In the genomic region with DNA sequence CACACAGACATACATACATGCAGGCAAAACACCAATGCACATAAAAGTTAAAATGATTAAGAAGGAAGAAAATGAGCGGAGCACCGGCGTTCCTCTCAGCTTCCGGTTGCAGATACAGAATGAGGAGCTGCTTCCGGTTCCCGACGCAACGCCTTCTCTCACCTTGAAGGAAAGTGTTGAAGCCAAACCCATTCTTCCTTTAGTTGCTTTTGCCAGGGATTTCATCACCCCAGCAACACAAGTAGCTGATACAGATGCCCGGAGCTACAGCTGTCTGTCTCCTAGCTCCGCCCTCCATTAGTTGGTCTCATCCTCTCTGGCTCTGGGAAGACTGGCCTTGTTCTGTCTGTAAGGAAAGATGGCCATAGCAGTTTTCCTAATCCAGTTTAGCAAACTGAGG, we compare ENCODE assay signal across 18 mouse cellular contexts. TPM values are rescaled to one million over a fixed set of nuclear protein-coding genes. Genes with fewer than 3 reads are reported as not detected.
"Had no signal": no experiment of that assay in that cellular context is flagged by ENCODE, and none has a peak within 500 bp of the region (broad histone marks: within the 10 kb centered on the region; RNA-seq: fewer than 3 reads in every experiment).

No protein-coding gene starts in this region.

- DNase-seq: liver, postnatal 0 days; lung, adult 2 months; lung, postnatal 14 days; lung, postnatal 36 days; midbrain, embryonic 14.5 days; right cerebral cortex, postnatal 14 days; thymus, adult 2 months; thymus, postnatal 25 days; thymus, postnatal 4 days had no signal

- H3K4me2 ChIP-seq: liver, embryonic 15.5 days; lung, embryonic 15.5 days; midbrain, embryonic 12.5 days; neural tube, embryonic 12.5 days; stomach, embryonic 15.5 days had no signal

- H3K4me3 ChIP-seq: liver, embryonic 15.5 days; lung, embryonic 15.5 days; megakaryocyte, embryonic 14.5 days; midbrain, embryonic 12.5 days; neural tube, embryonic 12.5 days; stomach, embryonic 15.5 days had no signal

- H3K4me1 ChIP-seq: lung, embryonic 15.5 days; midbrain, embryonic 12.5 days; neural tube, embryonic 12.5 days; stomach, embryonic 15.5 days had no signal

- H3K9me3 ChIP-seq: liver, embryonic 15.5 days; lung, embryonic 15.5 days; midbrain, embryonic 12.5 days; neural tube, embryonic 12.5 days; stomach, embryonic 15.5 days had no signal

- H3K36me3 ChIP-seq: liver, embryonic 15.5 days; lung, embryonic 15.5 days; midbrain, embryonic 12.5 days; neural tube, embryonic 12.5 days; stomach, embryonic 15.5 days had no signal

- H3K27me3 ChIP-seq: liver, embryonic 15.5 days; lung, embryonic 15.5 days; megakaryocyte, embryonic 14.5 days; midbrain, embryonic 12.5 days; neural tube, embryonic 12.5 days; stomach, embryonic 15.5 days had no signal

- H3K27ac ChIP-seq: liver, embryonic 15.5 days; lung, embryonic 15.5 days; macrophage; midbrain, embryonic 12.5 days; neural tube, embryonic 12.5 days; stomach, embryonic 15.5 days; stomach, postnatal 0 days had no signal

RNA-seq across cellular contexts. Expression of a gene that starts 18.1 kb away (rescaled TPM):
- total RNA-seq: neutrophil, adult 5-6 weeks had no signal
